Mouse (Mus musculus) thymus, postnatal 0 days (tissue): Measurements from ENCODE around the gene Zer1. TPM values are rescaled to one million over a fixed set of nuclear protein-coding genes. Genes with fewer than 3 reads are reported as not detected.
"Not testable (repeated sequence)": the region's sequence is repeated elsewhere in the genome, so short reads cannot be mapped to it uniquely, and the experiment has no call there.

Experiments used
- DNase-seq: peaks from one replicate; pipeline ENCODE4 v3.0.0-alpha.2; 2015; ENCODE audit warnings: low spot score
- polyA plus RNA-seq: library from polyadenylated mRNA; unstranded; fragments of >200 nt; fragmentation: Nextera tagmentation; extraction: Ambion mirVana; gene quantifications from 2 replicates; pipeline ENCODE4 v1.2.1, GENCODE M21; 2015

The Zer1 gene
- polyA plus RNA-seq, 1 experiment from 2014 or later: 9.6 TPM

GRCm38 (mm10) chr2:30056736-30057135 is 67.6 kb downstream of the Zer1 start:
- no peak for DNase-seq

- DNase-seq: not testable (repeated sequence)
Measured at GRCm38 (mm10) chr2:30055310-30055709, 69.1 kb downstream of the Zer1 start.

- peak; percentile 32 for DNase-seq
Measured at GRCm38 (mm10) chr2:30051992-30052761, 72.2 kb downstream of the Zer1 start.

GRCm38 (mm10) chr2:30049831-30050230 is 74.6 kb downstream of the Zer1 start:
- DNase-seq: no peak

GRCm38 (mm10) chr2:30048699-30049388 is 75.5 kb downstream of the Zer1 start, which contains the start of gene Wdr34:
Gene Wdr34, minus strand, starts transcription at chr2:30048881.
- peak; percentile 97 for DNase-seq

- DNase-seq: no peak
Measured at GRCm38 (mm10) chr2:30048101-30048501, 76.3 kb downstream of the Zer1 start.

Other genes with a start within 250 kb of the Zer1 start
- 47.9 and 56.2 TPM in 2 replicates for gene Odf2, start 235.4 kb downstream of the Zer1 start, polyA plus RNA-seq
- gene Gle1, start 189.2 kb downstream of the Zer1 start, polyA plus RNA-seq: 47.6 and 55.3 TPM in 2 replicates
- gene Sptan1, start 159.0 kb downstream of the Zer1 start, polyA plus RNA-seq: 47.5 and 53.2 TPM in 2 replicates
- 13.6 and 15.4 TPM in 2 replicates for gene Wdr34, start 75.7 kb downstream of the Zer1 start, polyA plus RNA-seq
- gene Set, start 67.2 kb downstream of the Zer1 start, polyA plus RNA-seq: 418 and 429 TPM in 2 replicates
- gene Pkn3, start 46.9 kb downstream of the Zer1 start, polyA plus RNA-seq: 3.5 and 3.7 TPM in 2 replicates
- 28.8 and 29.5 TPM in 2 replicates for gene Zdhhc12, start 30.9 kb downstream of the Zer1 start, polyA plus RNA-seq
- 4.9 and 5.7 TPM in 2 replicates for gene Tbc1d13, start 9.2 kb upstream of the Zer1 start, polyA plus RNA-seq
- 22.6 and 23.5 TPM in 2 replicates for gene Endog, start 46.9 kb upstream of the Zer1 start, polyA plus RNA-seq
- gene Spout1, start 53.9 kb upstream of the Zer1 start, polyA plus RNA-seq: 44.8 and 46.0 TPM in 2 replicates
- 14.5 and 15.5 TPM in 2 replicates for gene Kyat1, start 81.3 kb upstream of the Zer1 start, polyA plus RNA-seq
- gene Lrrc8a, start 113.1 kb upstream of the Zer1 start, polyA plus RNA-seq: 21.4 and 22.6 TPM in 2 replicates
- 0.04 and 0.08 TPM in 2 replicates for gene Gm28035, start 116.0 kb upstream of the Zer1 start, polyA plus RNA-seq
- 2.8 and 3.0 TPM in 2 replicates for gene Phyhd1, start 141.6 kb upstream of the Zer1 start, polyA plus RNA-seq
- gene Gm28038, start 156.5 kb upstream of the Zer1 start, polyA plus RNA-seq: not detected in 2 replicates
- gene Dolk, start 161.7 kb upstream of the Zer1 start, polyA plus RNA-seq: 15.8 and 18.6 TPM in 2 replicates
- gene Nup188, start 161.8 kb upstream of the Zer1 start, polyA plus RNA-seq: 21.3 and 22.3 TPM in 2 replicates
- gene Sh3glb2, start 234.8 kb upstream of the Zer1 start, polyA plus RNA-seq: 66.9 and 77.5 TPM in 2 replicates
- 7.6 and 10.6 TPM in 2 replicates for gene Miga2, start 239.6 kb upstream of the Zer1 start, polyA plus RNA-seq